Mouse (Mus musculus): Measurements from ENCODE around the gene Blvrb.

Blvrb gene

GRCm38 (mm10) chr7:27448421-27449206, 836 bp downstream of the Blvrb start:
- peak; percentile 70 to 79 for DNase-seq (ENCODE audit: low spot score in 2 of 2)

- DNase-seq (ENCODE audit: low spot score in 2 of 2), result peak; percentile 83 to 89
These were observed 1.6 kb downstream of the Blvrb start for GRCm38 (mm10) chr7:27449256-27449862.

GRCm38 (mm10) chr7:27451359-27451758, 3.6 kb downstream of the Blvrb start:
- no peak for DNase-seq (ENCODE audit: low spot score in 2 of 2)

GRCm38 (mm10) chr7:27452206-27452770, 4.5 kb downstream of the Blvrb start:
- no peak for DNase-seq (ENCODE audit: low spot score in 2 of 2)

- peak; percentile 57 to 72 for DNase-seq (ENCODE audit: low spot score in 2 of 2)
These were observed 6.8 kb downstream of the Blvrb start for GRCm38 (mm10) chr7:27454461-27455121.

GRCm38 (mm10) chr7:27455273-27455672, 7.5 kb downstream of the Blvrb start:
- DNase-seq (ENCODE audit: low spot score in 2 of 2), result no peak

GRCm38 (mm10) chr7:27458614-27459013, 10.8 kb downstream of the Blvrb start:
- DNase-seq (ENCODE audit: low spot score in 2 of 2), result no peak

GRCm38 (mm10) chr7:27459640-27460039, 11.9 kb downstream of the Blvrb start:
- DNase-seq (ENCODE audit: low spot score in 2 of 2), result no peak

GRCm38 (mm10) chr7:27460477-27460876, 12.7 kb downstream of the Blvrb start:
- DNase-seq (ENCODE audit: low spot score in 2 of 2), result no peak

- DNase-seq (ENCODE audit: low spot score in 2 of 2), result no peak
These were observed 19.9 kb downstream of the Blvrb start for GRCm38 (mm10) chr7:27467648-27468047.

GRCm38 (mm10) chr7:27471390-27472120, 23.8 kb downstream of the Blvrb start:
- DNase-seq (ENCODE audit: low spot score in 2 of 2), result peak in 1 of 2 experiments; percentile 10

- no peak for DNase-seq (ENCODE audit: low spot score in 2 of 2)
These were observed 24.8 kb downstream of the Blvrb start for GRCm38 (mm10) chr7:27472596-27472995.

- peak; percentile 99 for DNase-seq (ENCODE audit: low spot score in 2 of 2)
These were observed 25.5 kb downstream of the Blvrb start, which contains the start of gene Sertad3 for GRCm38 (mm10) chr7:27473156-27473834. Gene Sertad3, plus strand, starts transcription at chr7:27473768.

- no peak for DNase-seq (ENCODE audit: low spot score in 2 of 2)
These were observed 26.2 kb downstream of the Blvrb start for GRCm38 (mm10) chr7:27473835-27474489.

- peak; percentile 98 to 99 for DNase-seq (ENCODE audit: low spot score in 2 of 2)
These were observed 26.7 kb downstream of the Blvrb start for GRCm38 (mm10) chr7:27474490-27474954.

- no peak for DNase-seq (ENCODE audit: low spot score in 2 of 2)
These were observed 27.8 kb downstream of the Blvrb start for GRCm38 (mm10) chr7:27475596-27475995.

GRCm38 (mm10) chr7:27476098-27476635, 28.4 kb downstream of the Blvrb start:
- no peak for DNase-seq (ENCODE audit: low spot score in 2 of 2)

GRCm38 (mm10) chr7:27478561-27478960, 30.8 kb downstream of the Blvrb start:
- no peak for DNase-seq (ENCODE audit: low spot score in 2 of 2)

GRCm38 (mm10) chr7:27479750-27480149, 32.0 kb downstream of the Blvrb start:
- no peak for DNase-seq (ENCODE audit: low spot score in 2 of 2)

- DNase-seq (ENCODE audit: low spot score in 2 of 2), result no peak
These were observed 32.7 kb downstream of the Blvrb start for GRCm38 (mm10) chr7:27480506-27480905.
